Mouse (Mus musculus) left cerebral cortex, postnatal 10 days (tissue): ENCODE data around the gene Gm3646. TPM values are rescaled to one million over a fixed set of nuclear protein-coding genes. Genes with fewer than 3 reads are reported as not detected.

Experiments used
- DNase-seq, 2 experiments: peaks; one replicate each; pipeline ENCODE4 v3.0.0; 2021 to 2022; ENCODE audit warnings: low spot score in 2 of 2, mixed read lengths in 1 of 2; ENCODE audit errors: extremely low spot score in 1 of 2
- intact Hi-C: fragments of 180-260 bp; cut with DNase I; formaldehyde crosslinking; loops from one replicate; pipeline ENCODE4 v1.15.1; 2025
- total RNA-seq, 2 experiments: library from RNA; stranded (reverse); gene quantifications; 2 replicates each; pipeline ENCODE4 v1.2.3; 2021

The Gm3646 gene
- not detected for total RNA-seq

- DNase-seq: no peak
- intact Hi-C loops: no loop called here
These were observed at the start of gene Gm3646 for GRCm38 (mm10) chr1:39805243-39805979. Gm3646 (minus strand) TSS chr1:39805332.

DNA sequence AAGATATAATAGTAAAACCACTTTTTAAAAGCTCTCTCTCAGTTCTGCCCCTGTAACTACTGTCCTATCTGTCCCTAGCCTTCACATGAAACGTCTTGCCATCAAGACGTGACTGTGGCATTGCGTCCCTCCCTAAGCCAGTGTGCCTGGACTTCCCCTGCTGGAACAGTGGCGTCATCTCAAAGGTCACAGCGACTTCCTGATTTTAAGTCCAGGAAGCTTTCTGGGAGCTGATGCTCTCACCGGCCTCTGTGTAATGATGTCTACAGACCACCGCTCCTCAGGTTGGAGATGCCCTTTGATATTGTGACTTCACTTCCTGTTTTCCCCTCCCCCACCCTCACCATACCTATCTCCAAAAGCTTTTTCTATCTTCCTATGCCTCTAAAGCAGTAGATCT, 41.9 kb upstream of the Gm3646 start:
- intact Hi-C loops: no loop called here

GRCm38 (mm10) chr1:39846031-39846550, 41.0 kb upstream of the Gm3646 start:
- intact Hi-C loops: no loop called here
- no peak for DNase-seq

More for the DNA sequence above, 41.9 kb upstream of the Gm3646 start:
- no peak for DNase-seq

DNA sequence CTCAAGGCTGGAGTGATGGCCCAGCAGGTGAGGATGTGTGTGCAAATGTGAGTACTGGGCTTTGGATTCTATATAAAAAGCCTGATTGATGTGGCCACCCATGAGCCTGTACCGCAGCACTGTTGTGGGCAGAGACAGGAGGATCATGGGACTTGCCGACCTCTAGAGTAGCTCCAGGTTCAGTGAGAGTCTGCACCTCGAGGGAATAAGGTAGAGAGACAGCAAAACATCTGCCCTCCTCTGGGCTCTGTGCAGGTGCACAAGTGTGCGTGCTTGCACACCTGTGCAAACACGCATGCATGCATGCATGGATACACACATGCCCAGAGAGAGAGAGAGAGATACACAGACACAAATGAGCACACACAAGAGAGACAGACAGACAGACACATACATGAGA, 38.2 kb upstream of the Gm3646 start:
- DNase-seq: no peak
- intact Hi-C loops: no loop called here

DNA sequence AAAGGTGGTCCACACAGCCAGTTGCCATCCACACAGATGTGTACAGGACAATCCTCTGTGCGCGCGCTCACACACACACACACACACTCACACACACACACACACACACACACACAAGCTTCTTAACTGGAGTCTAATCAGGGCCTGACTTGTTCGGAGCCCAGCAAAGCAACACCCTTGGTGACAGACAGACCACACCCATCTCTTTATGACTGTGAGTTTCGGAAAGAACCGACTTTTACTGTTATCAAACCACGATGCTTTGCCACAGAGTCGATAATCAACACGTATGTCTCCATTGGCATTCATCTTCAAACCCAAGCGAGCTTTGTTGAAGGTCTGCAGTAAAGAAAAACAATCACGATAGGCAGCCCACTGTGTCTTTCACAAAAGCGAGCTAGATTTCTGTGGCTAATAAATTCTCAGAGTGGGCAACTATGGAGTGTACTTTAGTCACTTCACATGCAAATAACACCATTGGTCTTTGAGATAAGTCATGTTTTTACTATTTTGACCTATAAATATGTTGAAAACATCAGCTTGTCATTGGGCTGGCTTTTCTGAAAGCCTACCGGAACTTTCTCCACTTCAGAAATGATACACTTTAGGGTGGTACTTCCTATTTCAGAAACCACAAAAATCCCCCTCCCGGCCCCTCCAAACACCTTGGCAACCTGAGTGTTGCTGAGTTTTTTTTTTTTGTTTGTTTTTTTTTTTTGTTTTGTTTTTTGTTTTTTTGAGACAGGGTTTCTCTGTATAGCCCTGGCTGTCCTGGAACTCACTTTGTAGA, 37.3 kb upstream of the Gm3646 start:
- DNase-seq: no peak
- intact Hi-C loops: no loop called here

- intact Hi-C loops: no loop called here
- no peak for DNase-seq
These were observed 35.7 kb upstream of the Gm3646 start for GRCm38 (mm10) chr1:39840856-39841255.

DNA sequence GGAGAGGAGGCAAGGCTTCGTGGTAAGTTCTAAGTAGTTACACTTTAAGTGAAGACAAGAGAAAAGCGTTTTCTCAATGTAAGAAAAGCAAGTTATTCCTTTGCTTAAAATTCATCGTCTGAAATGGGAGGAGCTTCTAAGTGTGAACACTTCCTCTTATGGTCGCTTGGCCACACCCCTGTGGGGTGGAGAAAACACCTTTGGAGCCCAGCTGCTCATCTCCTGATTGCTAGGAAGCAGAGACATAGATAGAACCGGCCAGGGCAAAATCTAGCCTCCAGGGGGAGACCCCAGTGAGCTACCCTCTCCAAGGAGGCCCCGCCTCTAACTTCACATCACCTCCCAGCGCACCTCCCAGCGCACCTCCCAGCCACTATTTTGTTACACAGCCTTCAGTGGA, 34.7 kb upstream of the Gm3646 start:
- DNase-seq: no peak
- intact Hi-C loops: no loop called here

DNA sequence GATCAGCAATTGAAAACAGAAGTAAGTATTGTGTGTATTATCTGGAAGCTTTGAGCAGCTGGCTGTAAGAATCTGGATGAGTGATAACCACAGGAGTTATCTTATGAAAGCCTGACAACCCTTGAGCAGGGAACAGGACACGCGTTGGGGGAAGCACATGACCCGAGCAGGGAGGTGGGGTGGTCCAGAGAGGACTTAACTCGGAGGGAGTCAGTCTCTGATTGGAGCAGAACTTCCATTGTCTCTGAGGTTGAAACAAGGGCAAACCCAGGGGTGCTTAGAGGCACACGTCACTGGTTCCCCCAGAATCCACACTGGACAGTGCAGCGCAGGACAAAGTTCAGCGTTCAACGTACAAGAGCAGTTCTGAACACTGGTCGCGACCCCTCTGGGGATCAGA, 34.1 kb upstream of the Gm3646 start:
- no peak for DNase-seq
- intact Hi-C loops: no loop called here

DNA sequence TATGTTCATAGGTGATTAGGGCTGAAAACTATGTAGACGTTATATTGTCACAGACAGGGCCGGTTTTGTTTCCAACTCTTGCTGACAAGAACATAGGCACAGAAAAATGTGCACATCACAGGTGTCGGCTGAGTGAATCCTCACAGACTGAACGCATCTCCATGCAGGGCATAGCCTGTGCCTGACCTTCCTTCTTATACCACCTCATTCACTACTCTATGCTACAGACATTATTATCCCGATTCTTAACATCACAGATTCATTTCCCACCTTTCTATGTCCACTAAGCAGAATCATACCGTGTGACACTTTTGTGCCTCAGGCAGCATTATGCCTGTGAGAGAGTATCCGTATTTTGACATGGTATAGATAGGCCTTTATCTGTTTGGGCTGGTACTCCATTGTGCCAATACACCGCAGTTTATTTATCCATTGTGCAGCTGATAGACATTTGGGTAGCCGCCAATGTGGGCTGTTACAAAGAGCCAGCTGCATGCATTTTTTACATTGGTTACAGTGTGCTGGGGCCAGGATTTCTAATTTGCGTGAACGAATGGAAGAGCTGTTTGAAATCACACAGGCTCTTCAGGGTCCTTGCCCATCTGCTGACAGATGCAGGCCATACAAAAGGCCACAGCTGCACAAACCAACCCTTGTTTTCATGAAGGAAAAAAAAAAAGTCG, 33.5 kb upstream of the Gm3646 start:
- intact Hi-C loops: no loop called here
- DNase-seq: peak; percentile 23 to 45

GRCm38 (mm10) chr1:39831594-39832039, 26.5 kb upstream of the Gm3646 start:
- intact Hi-C loops: no loop called here
- DNase-seq: no peak

DNA sequence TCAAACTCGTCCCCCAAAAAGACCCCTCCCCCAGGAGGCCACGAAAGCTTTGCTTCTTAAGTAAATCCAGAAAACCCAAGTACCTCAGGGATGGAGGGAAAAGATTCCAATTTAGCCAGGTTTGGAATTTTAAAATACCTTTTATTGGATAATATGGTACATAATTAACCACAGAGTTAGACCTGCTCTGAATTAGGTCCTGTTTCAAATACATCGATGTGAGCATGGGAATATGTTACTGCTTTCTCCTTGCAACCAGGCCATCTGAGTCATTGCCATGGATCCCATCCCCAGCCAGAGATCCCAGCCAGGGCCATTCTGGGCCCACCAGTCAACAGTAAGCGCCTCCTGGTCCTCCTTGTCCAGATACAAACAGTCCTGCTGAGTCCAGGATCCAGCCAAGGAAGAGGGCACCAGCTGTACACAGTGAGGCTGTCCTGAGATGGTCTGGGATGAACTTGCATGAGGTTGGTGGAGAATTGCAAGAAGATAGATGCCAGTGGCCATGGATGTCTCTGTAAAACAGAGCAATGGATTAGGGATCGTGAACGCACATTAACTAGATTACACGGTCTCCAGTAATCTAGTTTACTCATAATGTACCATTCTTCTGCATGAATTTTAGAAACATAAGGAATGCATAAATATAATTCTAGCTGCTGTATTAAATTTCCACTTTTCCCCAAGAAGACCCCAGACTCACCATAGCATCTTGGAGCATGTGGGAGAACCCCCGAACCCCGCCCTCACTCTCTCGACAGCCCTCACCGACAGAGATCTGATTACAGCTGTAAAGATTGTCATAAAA, 25.9 kb upstream of the Gm3646 start:
- DNase-seq: no peak
- intact Hi-C loops: no loop called here

- no peak for DNase-seq
- intact Hi-C loops: no loop called here
These were observed 19.8 kb upstream of the Gm3646 start for GRCm38 (mm10) chr1:39824902-39825301.

GRCm38 (mm10) chr1:39824240-39824639, 19.1 kb upstream of the Gm3646 start:
- intact Hi-C loops: no loop called here
- DNase-seq: no peak

- DNase-seq: no peak
- intact Hi-C loops: no loop called here
These were observed 14.5 kb upstream of the Gm3646 start for GRCm38 (mm10) chr1:39819596-39819995.

DNA sequence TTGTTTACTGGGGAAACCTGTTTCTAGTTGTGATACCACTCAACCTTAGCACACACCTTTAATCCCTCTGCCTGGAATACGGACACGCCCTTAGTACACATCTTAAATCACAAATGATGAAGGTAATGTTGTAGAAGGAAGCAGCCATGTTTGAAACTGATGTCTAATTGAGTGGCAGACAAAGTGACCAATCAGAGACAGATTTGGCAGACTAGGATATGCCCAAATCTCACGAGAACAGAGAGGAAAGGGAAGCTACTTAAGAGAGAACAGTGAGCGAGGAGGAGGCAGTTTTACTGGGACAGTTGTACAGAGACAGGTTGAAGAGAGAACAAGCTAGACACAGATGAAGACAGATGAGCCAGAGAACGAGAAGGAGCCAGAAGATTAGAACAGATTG, 10.6 kb upstream of the Gm3646 start:
- intact Hi-C loops: no loop called here
- no peak for DNase-seq

GRCm38 (mm10) chr1:39813067-39813466, 7.9 kb upstream of the Gm3646 start:
- DNase-seq: no peak
- intact Hi-C loops: no loop called here

- intact Hi-C loops: no loop called here
- DNase-seq: no peak
These were observed 343 bp downstream of the Gm3646 start for GRCm38 (mm10) chr1:39804789-39805188.

DNA sequence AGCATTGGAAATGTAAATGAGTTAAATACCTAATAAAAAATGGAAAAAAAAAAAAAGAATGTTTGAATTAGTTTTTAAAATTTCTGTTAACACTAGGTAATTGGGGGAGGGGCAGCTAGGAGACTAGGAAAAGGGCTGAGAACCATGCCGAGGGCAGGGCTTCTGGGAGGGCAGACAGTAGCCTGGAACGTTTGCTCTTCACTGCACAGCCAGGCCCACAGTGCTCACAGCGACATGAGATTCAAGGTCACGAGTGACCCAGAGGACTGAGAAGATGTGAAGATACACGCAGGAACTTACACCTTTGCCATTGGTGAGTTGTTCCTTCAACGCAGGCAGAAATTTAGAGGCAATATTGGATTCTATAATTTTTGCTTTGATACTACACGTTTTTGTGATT, 2.2 kb downstream of the Gm3646 start:
- intact Hi-C loops: no loop called here
- DNase-seq: no peak

GRCm38 (mm10) chr1:39797496-39797895, 7.6 kb downstream of the Gm3646 start:
- no peak for DNase-seq
- intact Hi-C loops: no loop called here
